Mouse (Mus musculus) WW6 (cell line): ENCODE results near the gene Lgals2.

Source experiments
- DNase-seq: peaks from one replicate; pipeline ENCODE4 v3.0.0-alpha.2; 2013; ENCODE audit warnings: low read depth, low spot score

Gene Lgals2

DNA sequence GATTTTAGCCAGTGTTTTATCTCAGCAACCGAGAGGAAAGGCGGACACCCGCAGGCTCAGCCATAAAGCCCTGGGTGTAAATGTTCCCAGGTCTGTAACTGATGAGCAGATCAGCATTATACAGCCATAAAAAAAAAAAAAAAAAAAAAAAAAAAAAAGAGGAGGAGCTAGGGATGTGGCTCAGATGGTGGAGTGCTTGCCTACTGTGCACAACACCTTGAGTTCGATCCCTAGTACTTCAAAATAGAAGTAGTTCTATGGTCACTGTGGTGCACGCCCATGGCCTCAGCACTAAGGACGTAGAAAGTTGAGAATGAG is 39.3 kb downstream of the Lgals2 start:
- DNase-seq = no peak

DNA sequence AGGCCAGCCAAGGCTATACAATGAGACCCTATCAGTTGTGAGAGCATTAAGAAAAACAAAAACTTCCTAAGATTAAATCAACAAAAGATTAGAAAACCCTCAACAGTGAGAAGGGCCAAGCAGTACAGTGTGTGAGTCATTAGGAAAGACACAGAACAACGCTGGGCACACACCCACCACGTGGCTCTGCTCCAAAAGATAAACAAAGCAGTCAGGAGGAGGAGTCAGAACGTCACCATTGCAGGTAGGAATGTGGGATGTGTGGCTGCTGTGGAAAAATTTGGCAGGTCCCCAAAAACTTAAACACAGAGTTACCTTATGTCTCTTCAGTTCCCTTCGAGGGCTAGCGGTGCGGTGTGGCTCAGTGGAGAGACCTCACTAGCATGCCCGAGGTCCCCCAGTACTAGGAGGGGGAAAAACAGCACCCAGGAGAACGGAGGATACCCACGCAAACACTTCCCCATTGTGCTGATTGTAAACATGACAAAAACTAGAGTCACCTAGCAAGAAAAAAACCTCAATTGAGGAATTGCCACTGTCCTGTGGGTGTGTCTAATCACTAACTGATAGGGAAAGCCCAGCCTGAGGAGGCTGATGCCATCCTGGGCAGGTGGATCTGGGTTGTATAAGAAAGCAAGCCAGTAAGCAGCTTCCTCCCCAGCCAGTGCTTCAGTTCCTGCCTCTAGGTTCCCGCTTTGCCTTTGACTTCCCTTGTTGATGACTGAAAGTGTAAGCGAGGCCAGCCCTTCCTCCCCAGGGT is 39.8 kb downstream of the Lgals2 start:
- DNase-seq = no peak

DNA sequence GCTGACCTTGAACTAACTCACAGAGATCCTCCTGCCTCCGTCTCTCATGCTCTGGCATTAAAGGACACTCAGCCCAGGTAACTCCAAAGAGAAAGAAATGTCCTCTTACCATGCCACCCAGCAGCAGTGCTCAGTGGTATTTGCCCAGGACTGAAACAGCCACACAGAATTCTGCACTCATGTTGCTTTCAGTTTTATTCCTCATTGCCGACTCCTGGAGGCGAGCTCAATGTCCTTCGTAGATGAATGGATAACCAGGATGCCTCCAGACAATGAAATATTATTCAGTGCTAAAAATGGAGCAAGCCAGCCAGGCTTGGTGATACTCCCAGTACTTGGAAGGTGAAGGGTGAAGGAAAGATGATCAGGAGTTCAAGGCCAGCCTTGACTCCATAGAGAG is 41.7 kb downstream of the Lgals2 start:
- DNase-seq = no peak

DNA sequence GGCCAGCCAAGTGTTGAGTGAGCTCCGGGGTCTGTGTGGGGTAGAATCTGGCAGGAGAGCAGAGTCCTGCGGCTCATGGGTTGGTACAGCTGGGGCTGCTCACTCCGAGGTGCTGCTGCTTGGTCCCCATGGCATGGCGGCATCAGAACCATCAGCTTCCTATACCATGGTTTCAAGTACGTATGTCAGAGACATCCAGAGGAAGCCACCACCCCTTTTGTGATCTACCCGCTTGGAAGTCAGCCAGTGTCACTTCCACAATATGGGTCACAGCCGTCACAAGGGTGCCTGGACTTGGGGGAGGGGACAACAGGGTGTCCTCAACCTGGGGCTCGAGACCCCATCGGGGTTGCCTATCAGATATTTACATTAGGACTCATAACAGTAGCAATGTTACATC is 45.2 kb downstream of the Lgals2 start:
- no peak for DNase-seq

DNA sequence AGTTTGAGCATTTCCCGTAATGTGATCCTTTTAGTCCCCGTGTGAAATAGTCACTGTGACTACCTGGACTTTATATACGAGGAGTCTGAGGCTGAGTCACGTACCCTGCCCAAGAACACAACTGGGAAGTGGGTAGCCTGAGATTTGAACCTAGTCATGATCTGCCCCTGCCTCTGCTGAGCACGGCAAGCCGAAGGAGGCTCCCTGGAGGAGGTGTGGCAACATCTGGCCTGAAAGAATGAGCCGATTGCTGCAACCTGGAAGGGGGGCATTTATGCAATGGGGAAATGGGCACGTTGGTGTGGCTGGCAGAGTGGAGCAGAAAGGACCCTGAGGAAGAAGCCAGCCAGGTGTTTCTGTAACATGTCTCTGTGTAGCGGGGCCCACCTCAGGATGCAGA is 45.6 kb downstream of the Lgals2 start:
- DNase-seq = no peak

DNA sequence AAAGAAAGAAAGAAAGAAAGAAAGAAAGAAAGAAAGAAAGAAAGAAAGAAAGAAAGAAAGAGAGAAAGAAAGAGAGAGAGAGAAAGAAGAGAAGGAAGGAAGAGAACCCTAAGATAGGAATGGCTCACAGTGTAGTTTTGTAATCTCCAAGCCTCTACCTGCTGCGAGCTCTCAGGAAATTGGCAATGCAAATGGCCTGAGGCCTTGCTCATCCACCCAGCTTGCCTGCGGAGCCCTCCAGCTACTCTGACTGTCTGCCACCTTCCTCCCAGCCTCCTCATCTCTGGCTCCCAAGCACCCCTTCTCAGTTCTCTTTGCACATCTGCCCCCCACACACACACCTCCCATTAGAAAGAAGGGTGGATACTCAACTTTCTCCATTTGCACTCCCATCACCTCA is 46.3 kb downstream of the Lgals2 start:
- no peak for DNase-seq

DNA sequence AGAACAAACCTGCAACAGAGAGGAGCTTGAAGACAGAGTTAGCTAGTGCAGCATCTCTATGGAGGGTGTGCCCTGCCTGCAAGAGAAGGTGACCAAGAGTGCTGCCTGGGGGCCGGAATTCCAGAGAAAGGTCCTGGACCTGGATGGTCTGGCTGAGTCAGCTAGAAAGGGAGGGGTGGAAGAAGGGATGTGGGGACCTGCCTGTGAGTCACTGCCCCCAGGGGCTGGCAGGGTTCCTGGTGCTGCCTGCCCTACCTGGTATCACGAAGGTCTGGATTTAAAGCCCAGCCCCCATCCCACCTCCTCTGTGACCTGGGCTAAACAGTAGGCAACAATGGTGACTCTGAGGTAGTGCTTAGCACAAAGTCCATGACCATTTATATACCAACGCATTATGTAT is 48.2 kb downstream of the Lgals2 start:
- DNase-seq = no peak

DNA sequence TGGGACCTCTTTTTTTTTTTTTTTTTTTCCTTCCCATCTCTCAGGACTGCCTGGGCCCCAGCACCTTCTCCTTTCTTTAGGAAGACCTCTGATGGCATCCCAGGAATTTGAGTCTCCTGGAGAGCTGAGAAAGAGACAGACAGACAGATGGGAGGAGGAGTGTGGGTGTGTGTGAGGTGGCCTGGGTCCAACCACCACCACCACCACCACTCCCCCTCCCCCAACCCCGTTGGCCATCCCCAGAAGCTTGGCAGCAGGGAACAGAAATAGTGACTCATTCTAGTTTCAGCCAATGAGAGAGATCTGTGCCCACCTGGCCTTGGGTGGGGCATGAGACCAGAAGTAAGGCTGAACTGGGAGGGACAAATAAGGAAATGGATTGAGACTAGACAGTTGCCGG is 48.7 kb downstream of the Lgals2 start:
- no peak for DNase-seq

DNA sequence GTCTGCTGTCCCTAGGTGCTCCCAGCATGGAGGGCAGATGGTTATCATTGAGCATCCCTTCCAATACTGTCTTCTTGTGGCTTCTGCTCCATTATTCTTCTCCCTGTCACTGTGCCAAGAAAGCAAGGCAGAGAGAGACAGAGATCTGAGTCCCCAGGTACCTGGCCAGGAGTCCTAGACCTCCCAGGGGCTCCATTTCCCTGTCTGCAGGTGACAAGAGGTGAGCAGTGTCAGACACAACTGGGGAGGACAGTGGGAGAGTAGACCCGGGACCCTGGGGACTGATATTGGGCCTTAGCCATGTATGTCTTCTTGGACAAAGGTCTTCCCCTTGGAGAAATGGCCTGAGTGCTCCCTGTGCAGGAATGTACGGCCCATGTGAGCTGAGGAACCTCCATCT is 50.0 kb downstream of the Lgals2 start:
- no peak for DNase-seq

DNA sequence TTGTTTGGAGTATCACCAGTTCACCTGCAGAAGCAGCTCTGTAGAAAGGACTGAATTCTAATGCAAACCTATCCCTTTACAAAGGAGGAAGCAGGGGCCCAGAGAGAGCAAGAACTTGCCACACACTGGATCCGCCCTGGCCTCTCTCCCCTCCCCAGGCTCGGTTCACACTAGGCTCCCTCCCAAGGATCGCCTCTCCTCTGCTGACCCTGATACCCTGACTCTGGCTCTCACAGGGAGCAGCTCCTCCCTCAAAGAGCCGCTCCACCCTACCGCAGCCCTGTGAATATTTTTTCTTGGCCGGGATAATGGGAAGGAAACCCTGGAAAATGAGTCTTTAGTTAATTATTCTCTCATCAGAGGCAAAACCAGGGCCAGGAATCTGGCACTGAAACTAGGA is 51.0 kb downstream of the Lgals2 start:
- DNase-seq = no peak

DNA sequence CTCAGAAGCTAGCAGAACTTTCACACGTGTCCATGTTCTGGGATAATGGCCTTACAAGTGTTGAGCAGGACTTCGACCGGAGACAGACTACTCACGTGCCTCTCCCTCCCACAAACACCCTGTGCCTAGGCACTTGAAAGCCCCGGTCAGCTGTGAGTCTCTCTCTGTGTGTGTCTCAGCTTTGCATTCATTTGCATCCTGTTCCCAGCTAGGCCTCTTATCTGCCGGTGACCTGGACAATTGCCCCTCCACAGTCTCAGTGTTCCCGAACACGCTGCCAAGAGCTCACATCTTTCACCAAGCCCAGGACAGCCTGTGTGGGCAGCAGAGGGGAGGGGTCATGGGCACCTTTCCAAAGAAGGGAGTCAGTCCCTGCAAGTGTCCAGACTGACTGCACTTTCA is 51.8 kb downstream of the Lgals2 start:
- no peak for DNase-seq

DNA sequence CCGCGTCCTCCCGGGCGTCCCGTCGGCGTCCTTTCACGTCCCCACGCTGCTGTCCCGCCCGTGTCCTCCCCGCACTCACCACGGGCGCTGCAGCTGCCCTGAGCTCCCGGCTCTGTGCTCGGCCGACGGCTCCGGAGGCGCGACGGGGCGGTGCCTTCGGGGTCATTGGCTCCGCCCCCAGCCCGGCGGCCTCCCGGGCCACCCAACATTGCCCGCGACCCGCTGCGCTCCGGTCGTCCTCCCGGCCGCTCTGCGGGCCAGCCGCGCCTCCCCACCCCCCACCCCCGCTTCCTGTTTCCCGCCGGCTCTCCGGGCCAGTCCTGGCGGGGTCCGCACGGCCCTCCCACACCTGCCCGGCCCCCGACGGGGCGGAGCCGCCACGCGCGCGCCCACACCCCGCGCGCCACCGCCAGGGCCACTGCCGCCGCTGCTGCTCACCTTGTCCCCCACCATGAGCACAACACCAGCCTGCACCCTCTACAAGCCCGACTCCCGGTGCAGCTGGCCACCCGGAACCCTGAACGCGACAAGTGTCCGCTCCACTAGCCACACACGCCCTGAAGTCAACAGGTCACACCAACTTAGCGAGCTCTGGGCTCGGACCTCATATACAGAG is 52.4 kb downstream of the Lgals2 start, which contains the start of gene Card10:
Gene Card10, minus strand, starts transcription at position 267 of the 616 bp plus-strand sequence.
- no peak for DNase-seq

DNA sequence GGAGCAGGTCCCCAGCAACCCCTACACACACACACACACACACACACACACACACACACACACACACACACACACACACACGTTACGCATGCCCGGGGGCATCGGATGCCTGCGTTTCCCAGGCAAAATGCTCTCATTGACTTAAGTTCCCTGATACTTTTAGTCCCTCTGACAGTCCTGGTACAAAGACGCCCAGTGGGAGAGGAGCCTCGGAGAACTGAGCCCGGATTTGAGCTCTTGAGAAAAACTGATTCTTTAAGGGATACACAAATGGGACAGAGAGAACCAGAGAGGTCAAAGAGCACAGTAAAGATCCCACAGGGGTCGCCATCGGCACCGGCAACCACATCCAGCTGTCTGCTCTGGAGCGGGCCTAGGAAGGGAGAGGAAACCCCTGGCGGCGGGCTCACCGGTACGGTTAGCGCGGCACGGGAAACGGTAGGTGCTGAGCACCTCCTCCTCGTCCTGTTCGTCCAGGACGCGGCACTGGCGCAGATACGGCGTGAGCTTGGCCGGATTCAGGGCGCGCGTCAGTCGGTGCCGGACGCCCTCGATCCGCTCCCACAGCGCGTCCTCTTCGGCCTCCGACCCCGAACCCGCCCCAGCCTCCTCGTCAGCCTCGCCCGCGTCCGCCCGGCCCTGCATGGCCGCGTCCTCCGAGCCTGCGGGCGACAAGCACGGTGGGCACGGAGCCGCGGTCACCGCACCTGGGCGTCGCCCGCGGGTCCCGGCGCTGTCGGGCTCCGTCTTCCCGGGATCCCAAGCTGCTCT is 53.2 kb downstream of the Lgals2 start:
- DNase-seq = no peak

DNA sequence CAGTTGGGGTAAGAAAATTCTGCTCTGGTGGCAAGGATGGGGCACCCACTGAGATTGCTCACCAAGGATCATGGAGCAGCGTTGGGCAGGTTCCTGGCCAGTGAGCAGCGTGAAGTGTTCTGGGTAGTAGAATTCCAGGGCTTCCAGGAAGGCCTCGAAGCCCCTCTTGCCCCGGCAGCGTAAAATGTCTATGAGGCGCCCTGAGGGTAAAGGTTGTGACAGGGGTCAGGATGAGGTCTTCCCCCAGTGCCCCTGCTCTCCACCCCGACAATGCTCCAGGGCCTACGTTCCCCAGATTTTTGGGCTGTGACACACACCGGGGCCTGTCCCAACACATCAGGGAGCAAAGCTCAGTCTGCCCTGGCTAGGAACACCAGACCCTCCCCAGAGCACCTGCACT is 53.8 kb downstream of the Lgals2 start:
- no peak for DNase-seq
